Mouse (Mus musculus) heart, embryonic 14.5 days (tissue): ENCODE results near the gene Ankrd13d. TPM values are rescaled to one million over a fixed set of nuclear protein-coding genes. Genes with fewer than 3 reads are reported as not detected.
A peak's percentile ranks its signal among the peaks of the same experiment; 100 is the strongest.

Experiments used
- ATAC-seq: fragments of 200-750 bp; cut with Nextera tagmentation; 2 replicates; pipeline ENCODE4 v1.8.0; 2017; ENCODE audit warnings: low read depth, moderate TSS enrichment; ENCODE audit not compliant: insufficient number of reproducible peaks, insufficient read depth, low FRiP score
- H3K27ac ChIP-seq, 2 experiments: fragments of 200-500 bp in 1 of 2; fragments of 300-500 bp in 1 of 2; sonication (generic) in 1 of 2; replicated peaks in 1 of 2; 2 replicates each; pipeline ENCODE4 v1.5.1; 2012 to 2014; ENCODE audit warnings: low read depth in 2 of 2, low read length in 2 of 2, control low read depth in 1 of 2, mild to moderate bottlenecking in 1 of 2, mixed read lengths in 1 of 2; ENCODE audit not compliant: control insufficient read depth in 1 of 2, insufficient read depth in 1 of 2
- H3K27me3 ChIP-seq: fragments of 300-500 bp; sonication (generic); 2 replicates; pipeline ENCODE4 v1.6.1; 2014; ENCODE audit warnings: mild to moderate bottlenecking, low read length, control low read depth; ENCODE audit not compliant: control insufficient read depth, insufficient read depth
- H3K36me3 ChIP-seq: fragments of 300-500 bp; sonication (generic); 2 replicates; pipeline ENCODE4 v1.6.1; 2014; ENCODE audit warnings: mild to moderate bottlenecking, control low read depth, low read length, mixed read lengths; ENCODE audit not compliant: control insufficient read depth, insufficient read depth
- H3K4me1 ChIP-seq, 2 experiments: fragments of 200-500 bp in 1 of 2; fragments of 300-500 bp in 1 of 2; sonication (generic) in 1 of 2; 2 replicates each; pipeline ENCODE4 v1.6.1; 2012 to 2014; ENCODE audit warnings: low read length in 2 of 2, control low read depth in 1 of 2, mixed read lengths in 1 of 2; ENCODE audit not compliant: control insufficient read depth in 2 of 2, insufficient read depth in 2 of 2
- H3K4me2 ChIP-seq: fragments of 300-500 bp; sonication (generic); 2 replicates; pipeline ENCODE4 v1.6.1; 2014; ENCODE audit warnings: mild to moderate bottlenecking, low read length
- H3K4me3 ChIP-seq, 2 experiments: fragments of 200-500 bp in 1 of 2; fragments of 300-500 bp in 1 of 2; sonication (generic) in 1 of 2; 2 replicates each; pipeline ENCODE4 v1.5.1; 2012 to 2014; ENCODE audit warnings: low read length in 2 of 2, mild to moderate bottlenecking in 2 of 2, control low read depth in 1 of 2, low read depth in 1 of 2, moderate library complexity in 1 of 2; ENCODE audit not compliant: control insufficient read depth in 1 of 2, insufficient read depth in 1 of 2
- H3K9ac ChIP-seq: fragments of 300-500 bp; sonication (generic); 2 replicates; pipeline ENCODE4 v1.6.1; 2014; ENCODE audit warnings: mild to moderate bottlenecking, low read length
- H3K9me3 ChIP-seq: fragments of 300-500 bp; sonication (generic); 2 replicates; pipeline ENCODE4 v1.6.1; 2016; ENCODE audit warnings: low read length, control low read depth; ENCODE audit not compliant: control insufficient read depth
- WGBS: fragments of 180-500 bp; shearing (Covaris S2); extraction: QIAGEN DNeasy Blood & Tissue Kit; methylation state at CpG from one replicate; pipeline ENCODE4 v1.1.7; 2014; 5-methylcytosine and 5-hydroxymethylcytosine counted together
- microRNA-seq: library from miRNA; unstranded; fragments of <30 nt; microRNA quantifications from one replicate; pipeline ENCODE4, GENCODE M21; 2016
- polyA plus RNA-seq: library from polyadenylated mRNA; unstranded; fragments of >200 nt; fragmentation: Nextera tagmentation; extraction: Ambion mirVana; gene quantifications from 2 replicates; pipeline ENCODE4 v1.2.1, GENCODE M21; 2014

Gene Ankrd13d
- polyA plus RNA-seq, 1 experiment from 2014 or later: 1.4 TPM

DNA sequence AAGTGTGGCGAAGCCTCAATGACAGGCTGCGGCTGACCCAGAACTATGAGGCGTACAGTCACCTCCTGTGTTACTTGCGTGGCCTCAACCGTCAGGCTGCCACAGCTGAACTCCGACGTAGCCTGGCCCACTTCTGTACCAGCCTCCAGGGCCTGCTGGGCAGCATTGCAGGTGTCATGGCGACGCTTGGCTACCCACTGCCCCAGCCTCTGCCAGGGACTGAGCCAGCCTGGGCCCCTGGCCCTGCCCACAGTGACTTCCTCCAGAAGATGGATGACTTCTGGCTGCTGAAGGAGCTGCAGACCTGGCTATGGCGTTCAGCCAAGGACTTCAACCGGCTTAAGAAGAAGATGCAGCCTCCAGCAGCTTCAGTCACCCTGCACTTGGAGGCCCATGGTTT lies 60.8 kb downstream of the Ankrd13d start:
- WGBS: 78% methylated on average over 11 of the region's 11 CpGs
- no peak for ATAC-seq

DNA sequence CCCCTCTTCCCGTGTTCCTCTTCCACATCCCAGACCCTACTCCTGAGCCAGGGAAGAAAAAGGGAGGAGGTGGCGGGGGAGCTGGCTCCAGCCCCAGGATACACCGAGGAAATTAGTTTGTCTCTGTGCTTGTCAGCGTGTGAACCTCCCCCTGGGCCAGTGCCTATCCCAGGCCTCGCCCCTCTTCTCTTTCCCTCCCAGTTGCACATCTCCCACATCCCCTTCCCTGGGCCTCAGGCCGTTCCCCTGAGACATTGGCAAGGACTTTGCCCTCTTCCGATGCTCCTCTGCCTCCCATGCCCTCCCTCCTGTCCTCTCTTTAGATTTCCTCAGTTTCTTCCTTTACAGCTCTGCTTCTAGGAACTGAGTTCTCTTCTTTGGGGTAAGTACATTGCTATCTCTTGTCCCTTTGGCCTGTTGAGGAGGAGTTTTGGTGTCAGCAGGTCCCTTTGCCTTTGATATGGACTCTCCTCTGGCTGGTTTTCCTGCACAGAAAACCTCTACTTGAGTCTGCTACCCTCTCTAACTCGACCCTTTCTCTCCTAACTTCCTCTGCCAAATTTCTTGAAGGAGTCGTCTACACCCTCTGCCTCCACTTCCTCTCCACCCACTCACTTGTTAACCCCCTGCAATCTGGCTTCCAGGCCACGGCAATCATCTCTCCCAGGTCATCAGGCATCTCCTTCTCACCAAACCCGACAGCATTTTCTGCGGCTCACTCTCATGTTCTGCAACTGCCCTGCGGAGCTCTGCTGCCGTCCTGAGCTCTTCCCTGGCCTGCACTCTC lies 61.8 kb downstream of the Ankrd13d start:
- Histone ChIP-seq H3K27ac (peak overlapping the region in 1 of 2 experiments; percentile 33; a peak in 1 of 4 replicates), H3K9me3 (no peaks in the 10 kb centered on the region), H3K4me1 (peaks cover 11 to 21% of the 10 kb centered on the region in 2 experiments; a peak in 3 of 4 replicates), H3K4me3 (no peak overlapping the region), H3K36me3 (no peaks in the 10 kb centered on the region), H3K27me3 (peaks cover 22% of the 10 kb centered on the region), H3K9ac (no peak overlapping the region), H3K4me2 (no peak overlapping the region; the same call in 1 of the 2 replicates)
- 28% methylated on average over 14 of the region's 14 CpGs for WGBS
- ATAC-seq: peak; percentile 39; the same call in 1 of the 2 replicates

More for the DNA sequence above, 60.8 kb downstream of the Ankrd13d start:
- Histone ChIP-seq H3K27me3 (peaks cover 19% of the 10 kb centered on the region), H3K27ac (no peak overlapping the region), H3K36me3 (no peaks in the 10 kb centered on the region), H3K9ac (no peak overlapping the region), H3K9me3 (no peaks in the 10 kb centered on the region), H3K4me1 (peaks cover 8 to 19% of the 10 kb centered on the region in 2 experiments; a peak in 3 of 4 replicates), H3K4me3 (no peak overlapping the region), H3K4me2 (no peak overlapping the region)

DNA sequence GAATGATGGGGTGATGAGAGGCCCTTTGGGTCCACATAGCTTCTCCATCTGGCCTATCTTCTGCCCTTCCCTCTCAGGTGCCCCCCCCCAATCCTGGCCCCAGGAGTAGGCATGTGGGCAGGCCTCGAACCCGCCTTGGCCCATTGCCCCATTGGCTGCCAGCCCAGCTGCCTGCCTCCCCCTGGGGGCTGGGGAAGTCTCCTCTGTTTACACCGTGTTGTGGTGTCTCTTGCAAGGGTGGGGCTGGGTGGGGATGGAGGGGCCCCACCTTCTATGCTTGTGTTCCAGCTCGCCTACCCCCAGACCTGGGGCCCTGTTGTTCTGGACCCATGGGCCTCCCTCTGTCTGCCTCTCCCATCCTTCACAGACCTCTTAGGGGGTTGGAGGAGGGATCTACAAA lies 62.5 kb downstream of the Ankrd13d start:
- Histone ChIP-seq H3K36me3 (no peaks in the 10 kb centered on the region), H3K9me3 (no peaks in the 10 kb centered on the region), H3K27ac (no peak overlapping the region), H3K4me2 (no peak overlapping the region; the same call in 1 of the 2 replicates), H3K27me3 (peaks cover 29% of the 10 kb centered on the region), H3K4me1 (peaks cover 13 to 28% of the 10 kb centered on the region in 2 experiments; a peak in 3 of 4 replicates), H3K9ac (no peak overlapping the region), H3K4me3 (no peak overlapping the region)
- no peak for ATAC-seq
- whole genome bisulfite sequencing: 62% methylated on average over 4 of the region's 4 CpGs

Small RNAs within 50 kb of the gene (microRNA-seq; reads per million reads assigned to microRNA genes)
- gene Mir6985: not detected

Other genes starting within 250 kb of the Ankrd13d start
- gene Gstp1, start 245.2 kb downstream of the Ankrd13d start, polyA plus RNA-seq: 399 and 401 TPM in 2 replicates
- 8.0 and 10.3 TPM in 2 replicates for gene Gstp2, start 237.1 kb downstream of the Ankrd13d start, polyA plus RNA-seq
- not detected in 2 replicates for gene Gstp3, start 223.6 kb downstream of the Ankrd13d start, polyA plus RNA-seq
- gene Cabp2, start 201.6 kb downstream of the Ankrd13d start, polyA plus RNA-seq: not detected in 2 replicates
- 62.5 and 63.8 TPM in 2 replicates for gene Cdk2ap2, start 186.0 kb downstream of the Ankrd13d start, polyA plus RNA-seq
- 17.3 TPM in 2 replicates for gene Pitpnm1, start 183.1 kb downstream of the Ankrd13d start, polyA plus RNA-seq
- gene Aip, start 157.3 kb downstream of the Ankrd13d start, polyA plus RNA-seq: 87.3 and 100 TPM in 2 replicates
- not detected in 2 replicates for gene Gpr152, start 143.3 kb downstream of the Ankrd13d start, polyA plus RNA-seq
- gene Cabp4, start 139.1 kb downstream of the Ankrd13d start, polyA plus RNA-seq: not detected in 2 replicates
- gene Coro1b, start 134.5 kb downstream of the Ankrd13d start, polyA plus RNA-seq: 117 and 122 TPM in 2 replicates
- gene Ptprcap, start 129.5 kb downstream of the Ankrd13d start, polyA plus RNA-seq: 0.54 and 0.82 TPM in 2 replicates
- gene Rps6kb2, start 119.8 kb downstream of the Ankrd13d start, polyA plus RNA-seq: 31.4 and 34.4 TPM in 2 replicates
- gene Carns1, start 107.7 kb downstream of the Ankrd13d start, polyA plus RNA-seq: 6.5 and 8.7 TPM in 2 replicates
- gene Tbc1d10c, start 91.9 kb downstream of the Ankrd13d start, polyA plus RNA-seq: 2.2 and 2.6 TPM in 2 replicates
- 708 and 757 TPM in 2 replicates for gene Ppp1ca, start 91.1 kb downstream of the Ankrd13d start, polyA plus RNA-seq
- gene Rad9a, start 81.5 kb downstream of the Ankrd13d start, polyA plus RNA-seq: 17.4 and 18.5 TPM in 2 replicates
- gene Clcf1, start 68.9 kb downstream of the Ankrd13d start, polyA plus RNA-seq: 0.78 and 1.2 TPM in 2 replicates
- gene AC109138.7, start 68.8 kb downstream of the Ankrd13d start, polyA plus RNA-seq: not detected in 2 replicates
- gene Pold4, start 51.2 kb downstream of the Ankrd13d start, polyA plus RNA-seq: 20.9 and 26.8 TPM in 2 replicates
- gene Ssh3, start 14.0 kb downstream of the Ankrd13d start, polyA plus RNA-seq: 7.6 and 8.0 TPM in 2 replicates
- gene Grk2, start 23.1 kb upstream of the Ankrd13d start, polyA plus RNA-seq: 12.1 and 12.8 TPM in 2 replicates
- gene Kdm2a, start 115.1 kb upstream of the Ankrd13d start, polyA plus RNA-seq: 35.7 and 42.7 TPM in 2 replicates
- gene Rhod, start 156.3 kb upstream of the Ankrd13d start, polyA plus RNA-seq: 20.0 and 24.0 TPM in 2 replicates
- gene Syt12, start 194.3 kb upstream of the Ankrd13d start, polyA plus RNA-seq: 0.88 and 0.95 TPM in 2 replicates
- not detected in 2 replicates for gene 2010003K11Rik, start 215.4 kb upstream of the Ankrd13d start, polyA plus RNA-seq
- 8.2 and 8.7 TPM in 2 replicates for gene Pcx, start 227.3 kb upstream of the Ankrd13d start, polyA plus RNA-seq